Mouse (Mus musculus) C2C12 (cell line): ENCODE measurements around the gene Plekhg3. TPM values are rescaled to one million over a fixed set of nuclear protein-coding genes. Genes with fewer than 3 reads are reported as not detected.

Source experiments
- H3K27me3 ChIP-seq: one replicate; pipeline ENCODE4 v1.6.1; 2011; ENCODE audit not compliant: control insufficient read depth, insufficient read depth, insufficient read length
- H3K36me3 ChIP-seq: one replicate; pipeline ENCODE4 v1.6.1; 2011; ENCODE audit not compliant: control insufficient read depth, insufficient read depth
- H3K4me3 ChIP-seq: one replicate; pipeline ENCODE4 v1.5.1; 2011; ENCODE audit warnings: mild to moderate bottlenecking, control low read depth; ENCODE audit not compliant: poor library complexity, insufficient read depth, severe bottlenecking
- H3K79me2 ChIP-seq: one replicate; pipeline ENCODE4 v1.6.1; 2011; ENCODE audit not compliant: control insufficient read depth, insufficient read depth
- H3K79me3 ChIP-seq: one replicate; pipeline ENCODE4 v1.6.1; 2011; ENCODE audit warnings: low read depth, control low read depth
- H3ac ChIP-seq: one replicate; pipeline ENCODE3; 2011; ENCODE audit warnings: low read depth; ENCODE audit not compliant: control insufficient read depth, insufficient read length
- CEBPB ChIP-seq: IDR thresholded peaks from one replicate; pipeline ENCODE4 v1.6.1; 2011; ENCODE audit warnings: low read depth, mild to moderate bottlenecking, control low read depth, moderate library complexity
- CTCF ChIP-seq: IDR thresholded peaks from one replicate; pipeline ENCODE4 v1.5.1; 2011; ENCODE audit not compliant: control insufficient read depth, insufficient read depth, insufficient read length
- FOSL1 ChIP-seq: IDR thresholded peaks from one replicate; pipeline ENCODE4 v1.8.0; 2011; ENCODE audit warnings: mild to moderate bottlenecking, low read length; ENCODE audit not compliant: poor library complexity, insufficient read depth, severe bottlenecking
- MAX ChIP-seq: IDR thresholded peaks from one replicate; pipeline ENCODE4 v1.6.1; 2011; ENCODE audit warnings: mild to moderate bottlenecking, control low read depth
- MYOD1 ChIP-seq: IDR thresholded peaks from one replicate; pipeline ENCODE4 v1.6.1; 2011; ENCODE audit warnings: low read depth; ENCODE audit not compliant: control insufficient read depth, insufficient read length
- MYOG ChIP-seq: IDR thresholded peaks from one replicate; pipeline ENCODE4 v1.6.1; 2011; ENCODE audit not compliant: control insufficient read depth, insufficient read length; ENCODE audit errors: extremely low read depth
- USF1 ChIP-seq: IDR thresholded peaks from one replicate; pipeline ENCODE4 v1.6.1; 2011; ENCODE audit warnings: low read depth, mild to moderate bottlenecking, control low read depth, moderate library complexity
- polyA plus RNA-seq: library from polyadenylated mRNA; unstranded; fragments of >200 nt; fragmentation: generic; extraction: Trizol; gene quantifications from one replicate; pipeline ENCODE4 v1.2.1, GENCODE M21; 2012; ENCODE audit warnings: missing spikeins

The Plekhg3 gene
- polyA plus RNA-seq, 1 experiment: 9.3 TPM

DNA sequence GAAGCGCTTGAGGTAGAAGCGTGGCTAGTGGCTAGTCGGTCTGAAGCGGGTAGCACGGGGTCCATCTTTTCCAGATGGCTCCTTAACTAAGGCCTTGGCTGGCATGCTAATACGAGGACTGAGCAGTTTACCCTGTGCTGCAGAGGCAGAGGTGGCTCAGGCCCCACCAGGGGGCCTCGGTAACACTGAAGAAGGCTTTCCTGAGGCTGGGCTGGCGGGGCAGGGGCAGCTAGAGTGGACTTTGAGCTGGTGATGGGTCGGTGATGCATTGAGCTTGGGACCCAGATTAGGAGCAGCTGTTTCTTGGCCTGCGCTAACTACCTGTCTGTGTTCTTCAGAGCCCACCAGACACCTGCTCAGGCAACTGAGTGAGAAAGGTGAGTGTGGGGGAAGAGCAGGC lies 40.6 kb downstream of the Plekhg3 start:
- H3K4me3 ChIP-seq: no peak overlapping the region
- peaks cover 53% of the 10 kb centered on the region for H3K36me3 ChIP-seq

DNA sequence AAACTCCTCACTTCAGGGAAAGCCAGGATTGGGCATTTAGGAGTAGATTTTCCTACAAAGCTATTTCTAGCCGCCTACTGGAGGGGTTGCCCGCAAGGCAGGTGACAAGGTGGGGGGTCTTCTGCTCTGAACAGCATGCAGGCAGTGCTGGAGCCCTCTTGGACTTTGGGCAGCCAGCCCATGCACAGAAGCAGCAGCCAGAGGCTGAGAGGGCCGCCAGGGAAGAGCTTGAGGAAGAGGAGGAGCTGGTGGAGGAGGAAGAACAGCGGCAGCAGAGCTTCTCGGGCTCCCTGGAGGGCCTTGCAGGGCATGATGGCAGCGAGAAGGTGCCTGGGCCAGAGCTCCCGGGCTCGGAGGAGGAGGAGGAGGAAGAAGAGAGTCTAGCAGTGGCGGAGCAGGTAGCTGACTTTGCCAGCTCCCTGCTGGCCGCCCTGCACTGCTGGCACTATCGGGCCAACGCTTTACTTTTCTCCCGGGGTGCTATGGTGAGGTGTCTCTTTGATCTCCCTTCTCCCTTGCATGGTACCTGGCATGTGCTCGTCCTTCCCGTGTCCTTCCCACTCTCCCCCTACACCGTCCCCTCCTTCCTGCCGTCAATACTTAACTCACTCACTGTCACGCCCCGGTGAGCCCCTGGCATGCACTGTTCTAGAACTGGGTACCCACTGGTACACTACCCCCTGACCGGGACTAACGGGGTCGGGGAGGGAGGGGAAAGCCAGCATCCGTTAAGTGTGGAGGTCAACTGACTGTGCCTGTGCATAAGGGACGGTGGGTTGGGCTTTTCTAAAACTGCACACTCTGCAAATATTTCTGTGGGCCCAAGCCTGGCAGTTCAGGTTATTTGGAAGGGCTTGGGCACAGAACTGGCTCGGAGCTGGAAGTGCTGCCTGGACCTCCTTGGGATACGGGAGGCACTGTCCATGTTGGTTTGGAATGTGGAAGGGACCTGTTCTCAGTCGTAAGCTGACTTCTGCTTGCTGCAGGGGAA lies 41.9 kb downstream of the Plekhg3 start:
- TF ChIP-seq MAX (no peak), FOSL1 (no peak), CTCF (no peak), MYOG (no peak), MYOD1 (no peak), CEBPB (no peak), USF1 (no peak)
- H3K79me3 ChIP-seq: no peaks in the 10 kb centered on the region
- H3K27me3 ChIP-seq: no peaks in the 10 kb centered on the region
- no peak overlapping the region for H3K4me3 ChIP-seq
- peaks cover 55% of the 10 kb centered on the region for H3K36me3 ChIP-seq
- no peak overlapping the region for H3ac ChIP-seq
- no peaks in the 10 kb centered on the region for H3K79me2 ChIP-seq

More for the DNA sequence above, 40.6 kb downstream of the Plekhg3 start:
- Histone ChIP-seq H3K79me3 (no peaks in the 10 kb centered on the region), H3K27me3 (no peaks in the 10 kb centered on the region), H3ac (no peak overlapping the region), H3K79me2 (no peaks in the 10 kb centered on the region)
- TF ChIP-seq MYOD1: no peak
- no peak for TF ChIP-seq MYOG
- TF ChIP-seq MAX: no peak
- TF ChIP-seq USF1: no peak

DNA sequence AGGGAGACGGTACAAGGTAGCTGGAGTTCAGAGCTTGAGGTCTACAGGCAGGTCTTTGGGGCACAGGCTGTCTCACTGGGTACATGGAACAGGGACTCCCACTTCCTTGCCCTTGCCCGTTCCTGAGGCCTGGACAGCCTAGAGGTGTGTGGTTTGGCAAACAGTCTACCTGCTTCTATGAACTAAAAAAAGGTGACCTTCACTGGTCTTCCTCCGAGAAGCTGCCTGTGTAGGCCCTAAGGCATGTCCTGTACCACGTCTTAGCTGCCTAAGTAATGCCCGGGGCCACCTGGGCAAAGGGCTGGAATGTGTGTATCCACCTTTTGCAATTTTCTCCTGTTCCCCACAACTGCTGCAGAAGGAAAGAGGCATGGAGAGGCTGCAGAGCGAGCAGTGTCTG lies 42.7 kb downstream of the Plekhg3 start:
- H3K4me3 ChIP-seq: no peak overlapping the region
- no peaks in the 10 kb centered on the region for H3K79me2 ChIP-seq
- no peak overlapping the region for H3ac ChIP-seq
- no peaks in the 10 kb centered on the region for H3K79me3 ChIP-seq
- H3K36me3 ChIP-seq: peaks cover 61% of the 10 kb centered on the region
- H3K27me3 ChIP-seq: no peaks in the 10 kb centered on the region
- TF ChIP-seq USF1 (no peak), FOSL1 (no peak), MYOD1 (no peak)

DNA sequence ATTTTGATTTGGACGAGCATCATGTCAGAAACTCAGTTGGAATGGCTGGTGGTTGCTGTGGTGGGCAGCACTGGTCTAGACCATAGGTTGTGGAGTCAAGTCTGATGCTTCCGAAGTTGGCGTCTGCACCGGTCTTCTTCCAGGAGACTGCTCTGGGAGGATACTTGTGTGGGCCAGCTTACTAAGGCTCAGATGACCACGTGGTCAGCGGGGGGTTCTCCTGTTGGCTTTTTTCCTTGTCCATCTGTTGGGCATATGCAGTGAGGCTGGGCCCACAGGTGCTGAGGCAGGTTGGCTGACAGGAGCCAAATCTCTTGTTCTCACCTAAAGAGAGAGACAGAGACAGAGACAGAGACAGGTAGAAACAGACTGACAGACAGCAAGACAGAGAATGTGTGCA lies 44.1 kb downstream of the Plekhg3 start:
- TF ChIP-seq MYOD1 (no peak), MYOG (no peak), FOSL1 (no peak), CEBPB (no peak)
- Histone ChIP-seq H3K4me3 (no peak overlapping the region), H3K27me3 (no peaks in the 10 kb centered on the region), H3ac (no peak overlapping the region), H3K79me2 (no peaks in the 10 kb centered on the region), H3K36me3 (peaks cover 64% of the 10 kb centered on the region), H3K79me3 (no peaks in the 10 kb centered on the region)

DNA sequence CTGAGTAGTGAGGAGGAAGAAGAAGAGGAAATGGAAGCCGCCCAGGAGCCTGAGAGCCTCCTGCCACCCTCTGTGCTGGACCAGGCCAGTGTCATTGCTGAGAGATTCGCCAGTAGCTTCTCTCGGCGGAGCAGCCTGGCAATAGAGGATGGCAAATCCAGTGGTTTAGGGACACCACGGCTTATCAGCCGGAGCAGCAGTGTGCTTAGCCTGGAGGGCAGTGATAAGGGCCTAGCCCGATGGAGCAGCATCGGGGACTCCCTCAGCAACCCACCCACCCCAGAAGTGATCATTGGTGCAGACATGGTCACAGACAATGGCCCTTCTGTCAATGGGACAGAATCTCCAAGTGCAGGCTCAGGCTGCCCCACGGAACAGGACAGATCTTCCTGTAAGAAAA lies 45.4 kb downstream of the Plekhg3 start:
- Histone ChIP-seq H3K27me3 (no peaks in the 10 kb centered on the region), H3K36me3 (peaks cover 54% of the 10 kb centered on the region), H3ac (no peak overlapping the region), H3K4me3 (no peak overlapping the region), H3K79me3 (no peaks in the 10 kb centered on the region), H3K79me2 (no peaks in the 10 kb centered on the region)
- TF ChIP-seq USF1 (no peak), MYOG (no peak), MYOD1 (no peak)

DNA sequence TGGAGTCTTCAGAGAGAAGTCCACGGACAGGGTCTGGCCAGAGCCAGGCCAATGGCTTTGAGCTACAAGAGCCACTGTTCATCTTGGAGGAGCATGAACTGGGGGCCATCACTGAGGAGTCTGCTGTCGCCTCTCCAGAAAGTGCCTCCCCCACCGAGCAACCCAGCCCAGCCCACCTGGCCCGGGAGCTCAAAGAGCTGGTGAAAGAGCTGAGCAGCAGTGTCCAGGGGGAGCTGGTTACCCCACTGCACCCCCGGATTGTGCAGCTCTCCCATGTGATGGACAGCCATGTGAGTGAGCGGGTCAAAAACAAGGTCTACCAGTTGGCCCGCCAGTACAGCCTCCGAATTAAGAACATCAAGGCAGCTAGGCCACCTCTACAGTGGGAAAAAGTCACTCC lies 46.1 kb downstream of the Plekhg3 start:
- no peaks in the 10 kb centered on the region for H3K79me3 ChIP-seq
- H3ac ChIP-seq: no peak overlapping the region
- H3K36me3 ChIP-seq: peaks cover 54% of the 10 kb centered on the region
- no peak overlapping the region for H3K4me3 ChIP-seq
- no peaks in the 10 kb centered on the region for H3K79me2 ChIP-seq
- TF ChIP-seq CTCF: no peak
- TF ChIP-seq CEBPB: no peak
- TF ChIP-seq MYOD1: no peak
- TF ChIP-seq MYOG: no peak
- TF ChIP-seq FOSL1: no peak
- no peak for TF ChIP-seq USF1
- TF ChIP-seq MAX: no peak
- H3K27me3 ChIP-seq: no peaks in the 10 kb centered on the region
